13 mouse cellular contexts compared by ENCODE assay signal in the genomic region with DNA sequence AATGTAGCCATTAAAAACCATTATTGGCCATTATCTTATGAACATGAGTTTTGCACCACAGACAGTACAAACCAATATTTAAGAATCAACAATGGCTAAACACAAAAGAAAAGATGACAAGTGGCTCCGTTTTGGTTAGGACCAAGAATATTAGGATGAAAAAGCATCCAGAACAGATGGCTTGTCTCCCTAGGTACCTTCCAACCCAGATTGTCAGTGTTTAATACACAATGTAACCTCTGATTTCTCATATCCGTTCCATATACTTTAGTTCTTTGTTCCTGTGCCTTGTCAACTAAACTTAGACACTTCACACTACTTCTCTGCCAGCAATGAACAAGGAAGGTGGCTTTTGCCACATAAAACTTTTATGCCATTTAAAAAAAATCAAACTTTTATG.
"Had no signal": no experiment of that assay in that cellular context is flagged by ENCODE, and none has a peak within 500 bp of the region (broad histone marks: within the 10 kb centered on the region; RNA-seq: fewer than 3 reads in every experiment).

No protein-coding gene starts in this region.

- DNase-seq: lung, adult 18-20 months; lung, embryonic 14.5 days; lung, postnatal 10 days; lung, postnatal 4 days; midbrain, embryonic 14.5 days; retina, postnatal 1 day; right cerebral cortex, adult 18-20 months; right cerebral cortex, postnatal 25 days; right cerebral cortex, postnatal 4 days; spleen, adult 18-20 months; thymus, adult 18-20 months; thymus, postnatal 14 days; thymus, postnatal 4 days had no signal
